Mouse (Mus musculus): ENCODE data around the gene Pi16. TPM values are rescaled to one million over a fixed set of nuclear protein-coding genes. Genes with fewer than 3 reads are reported as not detected.

Gene Pi16
- polyA plus RNA-seq, 1 experiment, result 0.55 TPM

GRCm38 (mm10) chr17:29301421-29301820, 16.1 kb upstream of the Pi16 start:
- no peak overlapping the region for H3ac ChIP-seq (ENCODE audit: control insufficient read depth, insufficient read length, low read depth)
- H3K4me3 ChIP-seq (ENCODE audit: insufficient read depth, poor library complexity, severe bottlenecking), result no peak overlapping the region
- peaks cover 14% of the 10 kb centered on the region for H3K36me3 ChIP-seq (ENCODE audit: control insufficient read depth, insufficient read depth)
- no peaks in the 10 kb centered on the region for H3K27me3 ChIP-seq (ENCODE audit: control insufficient read depth, insufficient read depth, insufficient read length)
- TF ChIP-seq MYOG (IDR thresholded peaks at IDR 0.05; ENCODE audit: control insufficient read depth, extremely low read depth, insufficient read length) (no peak), CTCF (IDR thresholded peaks at IDR 0.05; ENCODE audit: control insufficient read depth, insufficient read depth, insufficient read length) (no peak), MAX (IDR thresholded peaks at IDR 0.05) (no peak), USF1 (IDR thresholded peaks at IDR 0.05; ENCODE audit: low read depth) (no peak), CEBPB (IDR thresholded peaks at IDR 0.05; ENCODE audit: low read depth) (no peak), MYOD1 (IDR thresholded peaks at IDR 0.05; ENCODE audit: control insufficient read depth, insufficient read length, low read depth) (no peak), FOSL1 (IDR thresholded peaks at IDR 0.05; ENCODE audit: insufficient read depth, low read length, poor library complexity, severe bottlenecking) (no peak)
- H3K79me2 ChIP-seq (ENCODE audit: control insufficient read depth, insufficient read depth), result no peaks in the 10 kb centered on the region
- no peaks in the 10 kb centered on the region for H3K79me3 ChIP-seq (ENCODE audit: low read depth)

- Histone ChIP-seq H3K27me3 (ENCODE audit: control insufficient read depth, insufficient read depth, insufficient read length) (no peaks in the 10 kb centered on the region), H3K4me3 (ENCODE audit: insufficient read depth, poor library complexity, severe bottlenecking) (no peak overlapping the region), H3ac (ENCODE audit: control insufficient read depth, insufficient read length, low read depth) (no peak overlapping the region), H3K79me3 (ENCODE audit: low read depth) (no peaks in the 10 kb centered on the region), H3K79me2 (ENCODE audit: control insufficient read depth, insufficient read depth) (no peaks in the 10 kb centered on the region), H3K36me3 (ENCODE audit: control insufficient read depth, insufficient read depth) (peaks cover 7% of the 10 kb centered on the region)
- TF ChIP-seq CTCF (IDR thresholded peaks at IDR 0.05; ENCODE audit: control insufficient read depth, insufficient read depth, insufficient read length), result no peak
- no peak for TF ChIP-seq MYOG (IDR thresholded peaks at IDR 0.05; ENCODE audit: control insufficient read depth, extremely low read depth, insufficient read length)
- TF ChIP-seq MAX (IDR thresholded peaks at IDR 0.05), result no peak
- no peak for TF ChIP-seq CEBPB (IDR thresholded peaks at IDR 0.05; ENCODE audit: low read depth)
- TF ChIP-seq MYOD1 (IDR thresholded peaks at IDR 0.05; ENCODE audit: control insufficient read depth, insufficient read length, low read depth), result no peak
- TF ChIP-seq USF1 (IDR thresholded peaks at IDR 0.05; ENCODE audit: low read depth), result no peak
- TF ChIP-seq FOSL1 (IDR thresholded peaks at IDR 0.05; ENCODE audit: insufficient read depth, low read length, poor library complexity, severe bottlenecking), result no peak
Measured at GRCm38 (mm10) chr17:29302149-29302548, 15.3 kb upstream of the Pi16 start.

DNA sequence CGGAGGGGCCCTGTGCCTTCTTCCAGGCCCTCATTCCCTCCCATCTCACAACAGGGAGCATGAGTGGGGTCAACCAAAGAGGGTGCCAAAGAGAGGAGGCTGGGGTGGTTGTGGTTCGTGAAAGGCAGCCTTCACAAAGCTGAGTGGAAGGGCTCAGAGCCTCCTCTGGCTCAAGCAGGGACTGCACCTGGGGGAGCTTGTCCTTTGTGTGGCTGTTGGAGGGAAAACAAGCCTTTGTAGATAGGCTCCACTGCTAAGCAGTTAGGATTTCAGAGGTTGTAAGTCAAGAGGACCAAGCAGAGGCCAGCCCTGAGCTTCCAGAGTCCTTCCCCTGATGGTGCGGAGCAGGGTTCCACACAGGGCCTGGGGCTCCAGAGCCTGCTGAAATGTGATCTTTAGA, 14.4 kb upstream of the Pi16 start:
- no peaks in the 10 kb centered on the region for H3K79me2 ChIP-seq (ENCODE audit: control insufficient read depth, insufficient read depth)
- H3K36me3 ChIP-seq (ENCODE audit: control insufficient read depth, insufficient read depth), result peaks cover 4% of the 10 kb centered on the region
- H3K27me3 ChIP-seq (ENCODE audit: control insufficient read depth, insufficient read depth, insufficient read length), result no peaks in the 10 kb centered on the region
- no peak overlapping the region for H3ac ChIP-seq (ENCODE audit: control insufficient read depth, insufficient read length, low read depth)
- no peak overlapping the region for H3K4me3 ChIP-seq (ENCODE audit: insufficient read depth, poor library complexity, severe bottlenecking)
- H3K79me3 ChIP-seq (ENCODE audit: low read depth), result no peaks in the 10 kb centered on the region
- TF ChIP-seq USF1 (IDR thresholded peaks at IDR 0.05; ENCODE audit: low read depth), result no peak
- TF ChIP-seq MYOG (IDR thresholded peaks at IDR 0.05; ENCODE audit: control insufficient read depth, extremely low read depth, insufficient read length), result no peak
- TF ChIP-seq MAX (IDR thresholded peaks at IDR 0.05), result no peak

- Histone ChIP-seq H3ac (ENCODE audit: control insufficient read depth, insufficient read length, low read depth) (no peak overlapping the region), H3K79me3 (ENCODE audit: low read depth) (no peaks in the 10 kb centered on the region), H3K4me3 (ENCODE audit: insufficient read depth, poor library complexity, severe bottlenecking) (no peak overlapping the region), H3K36me3 (ENCODE audit: control insufficient read depth, insufficient read depth) (no peaks in the 10 kb centered on the region), H3K27me3 (ENCODE audit: control insufficient read depth, insufficient read depth, insufficient read length) (no peaks in the 10 kb centered on the region), H3K79me2 (ENCODE audit: control insufficient read depth, insufficient read depth) (no peaks in the 10 kb centered on the region)
- TF ChIP-seq CTCF (IDR thresholded peaks at IDR 0.05; ENCODE audit: control insufficient read depth, insufficient read depth, insufficient read length) (no peak), MYOD1 (IDR thresholded peaks at IDR 0.05; ENCODE audit: control insufficient read depth, insufficient read length, low read depth) (no peak), FOSL1 (IDR thresholded peaks at IDR 0.05; ENCODE audit: insufficient read depth, low read length, poor library complexity, severe bottlenecking) (no peak), MAX (IDR thresholded peaks at IDR 0.05) (no peak), CEBPB (IDR thresholded peaks at IDR 0.05; ENCODE audit: low read depth) (no peak), MYOG (IDR thresholded peaks at IDR 0.05; ENCODE audit: control insufficient read depth, extremely low read depth, insufficient read length) (no peak), USF1 (IDR thresholded peaks at IDR 0.05; ENCODE audit: low read depth) (no peak)
Measured at GRCm38 (mm10) chr17:29303856-29304255, 13.6 kb upstream of the Pi16 start.

GRCm38 (mm10) chr17:29304376-29305057, 13.0 kb upstream of the Pi16 start:
- Histone ChIP-seq H3K79me2 (ENCODE audit: control insufficient read depth, insufficient read depth) (no peaks in the 10 kb centered on the region), H3K4me3 (ENCODE audit: insufficient read depth, poor library complexity, severe bottlenecking) (no peak overlapping the region), H3ac (ENCODE audit: control insufficient read depth, insufficient read length, low read depth) (no peak overlapping the region), H3K36me3 (ENCODE audit: control insufficient read depth, insufficient read depth) (no peaks in the 10 kb centered on the region), H3K79me3 (ENCODE audit: low read depth) (no peaks in the 10 kb centered on the region), H3K27me3 (ENCODE audit: control insufficient read depth, insufficient read depth, insufficient read length) (no peaks in the 10 kb centered on the region)
- no peak for TF ChIP-seq MYOD1 (IDR thresholded peaks at IDR 0.05; ENCODE audit: control insufficient read depth, insufficient read length, low read depth)
- TF ChIP-seq MYOG (IDR thresholded peaks at IDR 0.05; ENCODE audit: control insufficient read depth, extremely low read depth, insufficient read length), result no peak
- TF ChIP-seq MAX (IDR thresholded peaks at IDR 0.05), result no peak
- TF ChIP-seq CTCF (IDR thresholded peaks at IDR 0.05; ENCODE audit: control insufficient read depth, insufficient read depth, insufficient read length), result no peak
- TF ChIP-seq FOSL1 (IDR thresholded peaks at IDR 0.05; ENCODE audit: insufficient read depth, low read length, poor library complexity, severe bottlenecking), result no peak
- no peak for TF ChIP-seq CEBPB (IDR thresholded peaks at IDR 0.05; ENCODE audit: low read depth)
- TF ChIP-seq USF1 (IDR thresholded peaks at IDR 0.05; ENCODE audit: low read depth), result no peak
